Mouse (Mus musculus): ENCODE data around the gene B430305J03Rik. TPM values are rescaled to one million over a fixed set of nuclear protein-coding genes. Genes with fewer than 3 reads are reported as not detected.

B430305J03Rik gene
- total RNA-seq, 2 experiments from 2014 or later, result 2.6 to 3.1 TPM

DNA sequence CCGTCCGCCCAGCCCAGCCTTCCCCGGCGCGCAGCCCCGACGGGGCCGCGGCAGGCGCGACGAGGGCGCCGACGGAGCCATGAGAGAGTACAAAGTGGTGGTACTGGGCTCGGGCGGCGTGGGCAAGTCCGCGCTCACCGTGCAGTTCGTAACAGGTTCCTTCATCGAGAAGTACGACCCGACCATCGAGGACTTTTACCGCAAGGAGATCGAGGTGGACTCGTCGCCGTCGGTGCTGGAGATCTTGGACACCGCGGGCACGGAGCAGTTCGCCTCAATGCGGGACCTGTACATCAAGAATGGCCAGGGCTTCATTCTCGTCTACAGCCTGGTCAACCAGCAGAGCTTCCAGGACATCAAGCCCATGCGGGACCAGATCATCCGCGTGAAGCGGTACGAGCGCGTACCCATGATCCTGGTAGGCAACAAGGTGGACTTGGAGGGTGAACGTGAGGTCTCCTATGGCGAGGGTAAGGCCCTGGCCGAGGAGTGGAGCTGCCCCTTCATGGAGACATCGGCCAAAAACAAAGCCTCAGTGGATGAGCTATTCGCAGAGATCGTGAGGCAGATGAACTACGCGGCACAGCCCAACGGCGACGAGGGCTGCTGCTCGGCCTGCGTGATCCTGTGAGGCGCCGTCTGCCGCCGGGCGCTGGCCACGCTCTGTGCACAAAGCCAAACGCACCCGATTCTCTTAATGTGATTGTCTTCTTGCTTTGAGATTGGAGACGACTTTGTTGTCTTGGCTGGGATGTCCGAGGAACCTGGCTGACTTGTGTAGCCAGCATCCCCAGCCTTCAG lies 573 bp downstream of the B430305J03Rik start:
- TF ChIP-seq CTCF (IDR thresholded peaks at IDR 0.05), result no peak
- intact Hi-C loops (cut with DNase I), result loop anchor here (5.0 kb wide), 5 partner anchors 98 to 827 kb away; no protein-coding TSS in a partner anchor
- peak; percentile 49 to 56 for DNase-seq (ENCODE audit: extremely low spot score in 1 of 2, low spot score in 2 of 2)
- H3K4me3 ChIP-seq, result peak overlapping the region; percentile 98
- H3K27ac ChIP-seq, result peak overlapping the region; percentile 95

DNA sequence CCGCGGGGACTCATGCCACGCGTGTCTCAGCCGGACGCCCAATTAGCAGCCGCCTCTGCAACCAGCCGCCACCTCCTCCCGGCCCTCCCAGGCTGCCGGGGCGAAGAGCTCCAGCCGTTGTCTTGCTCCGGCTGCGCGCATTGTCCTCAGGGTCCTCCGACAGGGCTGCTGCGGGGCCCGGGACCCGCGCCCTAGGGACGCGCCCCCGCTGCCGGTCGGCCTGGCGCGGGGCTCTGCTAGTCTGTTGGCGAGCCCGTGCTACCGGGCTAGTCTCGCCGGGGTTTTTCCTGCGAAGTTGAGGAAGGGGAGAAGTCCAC lies 1.1 kb downstream of the B430305J03Rik start:
- H3K27ac ChIP-seq, result peak overlapping the region; percentile 95
- peak overlapping the region; percentile 98 for H3K4me3 ChIP-seq
- no peak for TF ChIP-seq CTCF (IDR thresholded peaks at IDR 0.05)
- no peak for DNase-seq (ENCODE audit: extremely low spot score in 1 of 2, low spot score in 2 of 2)
- intact Hi-C loops (cut with DNase I), result loop anchor here (5.0 kb wide), 3 partner anchors 97 to 828 kb away; no protein-coding TSS in a partner anchor

DNA sequence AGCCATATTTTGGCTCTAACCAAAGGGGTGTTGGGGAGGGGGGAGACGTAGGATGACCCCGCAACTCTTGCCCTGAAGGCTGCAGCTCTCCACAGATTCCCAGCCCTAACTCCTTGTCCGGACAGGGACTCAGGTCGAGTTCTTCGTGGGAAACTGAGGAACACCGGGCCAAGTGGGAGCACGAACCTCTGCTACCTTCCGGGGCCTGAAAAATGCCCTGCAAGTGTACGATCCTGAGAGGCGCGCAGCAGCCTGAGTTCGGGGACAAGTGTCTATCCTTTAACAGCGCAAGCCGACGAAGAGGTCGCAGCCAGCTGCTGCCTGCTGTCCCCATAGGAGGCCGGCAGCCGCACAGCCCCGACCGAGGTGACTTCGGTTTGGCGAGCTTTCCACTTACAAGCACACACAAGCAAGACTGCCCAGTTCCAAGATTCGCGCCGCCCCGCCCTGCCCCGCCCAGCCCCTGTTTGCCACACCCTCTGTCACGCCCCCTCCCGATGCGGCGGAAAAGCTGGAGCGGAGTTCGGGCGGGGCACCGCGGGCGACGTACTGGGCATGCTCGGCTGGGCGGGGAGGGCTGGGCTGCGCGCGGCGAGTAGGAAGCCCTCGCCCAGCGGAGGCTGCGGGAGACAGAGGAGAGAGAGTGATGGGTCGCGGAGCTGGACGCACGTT lies 1.6 kb downstream of the B430305J03Rik start:
- intact Hi-C loops (cut with DNase I), result loop anchor here (5.0 kb wide), 3 partner anchors 97 to 828 kb away; no protein-coding TSS in a partner anchor
- Histone ChIP-seq H3K4me3 (peak overlapping the region; percentile 98), H3K27ac (peak overlapping the region; percentile 95)
- no peak for TF ChIP-seq CTCF (IDR thresholded peaks at IDR 0.05)
- DNase-seq (ENCODE audit: extremely low spot score in 1 of 2, low spot score in 2 of 2), result peak; percentile 96

DNA sequence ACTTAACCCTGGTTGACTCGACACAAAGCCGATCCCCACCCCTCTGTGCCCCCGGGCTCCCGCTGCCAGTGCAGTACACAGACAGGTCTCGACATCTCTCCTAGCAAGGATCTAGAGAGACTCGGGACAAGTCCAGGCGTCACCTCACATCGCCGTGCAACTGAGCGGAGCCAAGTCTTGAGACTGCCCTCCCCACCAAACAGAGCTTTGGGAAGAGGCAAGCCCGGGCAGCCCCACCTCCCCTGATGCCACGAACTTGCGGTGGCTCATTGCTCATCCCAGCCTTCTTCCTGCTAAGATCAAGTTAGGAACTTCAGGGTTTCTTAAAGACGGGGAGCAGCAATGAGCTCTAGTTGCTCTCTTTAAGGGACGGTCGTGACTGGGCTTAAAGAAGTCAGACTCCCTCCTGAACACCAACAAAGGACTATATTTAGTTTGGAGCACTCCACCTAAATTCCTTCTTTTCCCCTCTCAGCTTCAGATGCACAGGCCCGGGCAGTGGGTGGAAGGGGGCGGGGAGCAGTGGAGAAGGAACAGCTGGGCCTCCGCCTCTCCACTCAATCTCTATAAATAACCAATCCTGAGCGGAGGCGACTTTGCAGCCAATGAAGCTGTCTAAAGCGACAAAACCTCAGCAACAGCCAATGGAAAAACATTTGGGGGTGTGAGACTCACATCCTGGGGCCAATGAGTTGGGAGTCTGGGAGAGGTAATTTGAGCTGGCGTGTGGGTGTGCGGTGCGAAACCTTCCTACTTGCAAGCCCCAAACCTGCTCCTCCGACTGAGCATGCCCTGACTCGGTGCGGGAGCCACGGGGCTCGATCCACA lies 2.4 kb downstream of the B430305J03Rik start:
- Histone ChIP-seq H3K27ac (peak overlapping the region; percentile 86), H3K4me3 (peak overlapping the region; percentile 98)
- DNase-seq (ENCODE audit: extremely low spot score in 1 of 2, low spot score in 2 of 2), result peak; percentile 91
- TF ChIP-seq CTCF (IDR thresholded peaks at IDR 0.05), result no peak
- intact Hi-C loops (cut with DNase I), result loop anchor here (5.0 kb wide), 3 partner anchors 96 to 829 kb away; no protein-coding TSS in a partner anchor

DNA sequence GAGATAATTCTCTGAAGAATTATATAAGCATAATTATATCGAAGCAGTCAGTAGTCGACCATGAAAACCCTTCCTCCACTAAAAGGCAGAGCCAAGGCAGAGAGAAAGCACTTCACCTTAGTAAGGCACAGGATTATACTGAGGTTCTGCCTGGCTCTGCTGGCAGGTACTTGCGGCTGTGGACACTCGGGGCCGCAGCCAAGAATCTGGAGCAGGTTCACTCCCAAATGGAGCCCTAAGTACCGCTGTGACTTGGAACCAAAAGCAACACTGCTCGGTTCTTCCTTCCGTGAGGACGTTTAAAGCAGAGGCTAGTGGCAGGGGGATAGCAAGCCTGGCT lies 3.0 kb downstream of the B430305J03Rik start:
- Histone ChIP-seq H3K27ac (peak overlapping the region; percentile 86), H3K4me3 (peak overlapping the region; percentile 98)
- intact Hi-C loops (cut with DNase I), result loop anchor here (5.0 kb wide), 3 partner anchors 95 to 830 kb away; no protein-coding TSS in a partner anchor
- TF ChIP-seq CTCF (IDR thresholded peaks at IDR 0.05), result no peak
- DNase-seq (ENCODE audit: extremely low spot score in 1 of 2, low spot score in 2 of 2), result peak in 1 of 2 experiments; percentile 55

DNA sequence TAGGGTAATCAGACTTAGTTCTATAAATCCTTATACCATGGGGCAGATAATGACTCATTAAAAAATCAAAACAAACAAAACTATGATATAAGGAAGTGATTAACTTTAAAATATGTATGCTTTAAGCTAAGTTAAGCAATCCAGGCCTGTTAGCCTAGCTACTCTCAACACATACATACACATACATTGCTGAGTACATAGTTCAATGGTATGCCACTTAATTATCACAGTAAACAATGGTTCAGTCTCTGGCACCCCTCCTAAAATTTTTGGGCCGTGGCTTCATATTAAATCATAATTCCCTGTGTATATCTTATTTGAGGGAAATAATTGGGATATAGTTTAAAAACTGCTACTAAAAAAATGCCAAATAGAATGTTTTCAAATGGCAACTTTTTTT lies 4.4 kb downstream of the B430305J03Rik start, which contains the start of gene Rap2b:
Gene Rap2b (plus strand): TSS at position 301 of the 400 bp plus-strand sequence.
- no peak for DNase-seq (ENCODE audit: extremely low spot score in 1 of 2, low spot score in 2 of 2)
- intact Hi-C loops (cut with DNase I), result loop anchor here (5.0 kb wide), 3 partner anchors 94 to 831 kb away; no protein-coding TSS in a partner anchor
- no peak for TF ChIP-seq CTCF (IDR thresholded peaks at IDR 0.05)
- H3K27ac ChIP-seq, result peak within 1 kb of the TSS; percentile 86; the same call in 1 of the 2 replicates
- H3K4me3 ChIP-seq, result no peak within 1 kb of the TSS

DNA sequence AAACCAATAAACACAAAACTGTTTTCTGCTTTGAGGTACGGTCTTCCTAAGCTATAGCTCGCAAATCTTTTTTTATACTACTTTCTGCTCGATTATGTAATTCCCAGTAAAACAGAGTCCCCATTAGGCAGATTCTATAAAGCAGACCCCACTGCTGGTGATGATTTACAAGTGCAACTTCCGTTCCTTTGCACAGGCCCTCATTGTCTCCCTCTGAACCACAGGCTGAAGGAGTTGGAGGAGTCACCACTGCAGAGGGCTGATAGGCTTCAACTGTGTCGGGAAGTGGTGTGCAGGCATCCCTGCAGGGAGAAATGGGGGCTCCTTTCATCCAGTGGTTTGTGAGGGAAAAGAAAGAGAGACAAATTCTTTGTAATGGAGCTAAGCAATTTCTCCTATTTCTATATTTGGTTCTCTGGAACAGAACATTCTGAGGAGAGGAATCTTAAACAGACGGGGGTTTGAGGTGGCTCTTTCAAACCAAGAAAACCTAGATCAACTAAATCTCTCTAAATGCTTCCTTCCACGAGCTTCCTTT lies 6.9 kb downstream of the B430305J03Rik start:
- TF ChIP-seq CTCF (IDR thresholded peaks at IDR 0.05), result no peak
- Histone ChIP-seq H3K4me3 (no peak overlapping the region), H3K27ac (peak overlapping the region; percentile 64)
- intact Hi-C loops (cut with DNase I), result no loop called here
- peak in 1 of 2 experiments; percentile 35 for DNase-seq (ENCODE audit: extremely low spot score in 1 of 2, low spot score in 2 of 2)

DNA sequence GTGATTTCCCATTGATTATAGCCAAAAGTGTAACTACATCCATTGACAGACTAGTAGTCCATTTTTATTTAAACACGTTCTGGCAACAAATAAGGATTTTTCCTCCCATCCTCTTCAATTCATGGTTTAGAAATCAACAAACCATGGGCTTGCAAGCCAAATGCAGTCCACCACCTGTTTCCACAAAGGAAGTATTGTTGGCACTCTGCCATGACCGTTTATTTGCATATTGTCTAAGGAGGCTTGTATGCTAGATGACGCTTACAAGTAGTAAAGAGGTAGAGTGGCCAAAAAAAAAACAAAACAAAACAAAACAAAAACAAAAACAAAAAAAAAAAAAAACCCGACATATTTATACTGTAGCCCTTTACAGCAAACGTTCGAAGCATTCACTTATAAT lies 7.6 kb downstream of the B430305J03Rik start:
- Histone ChIP-seq H3K4me3 (no peak overlapping the region), H3K27ac (no peak overlapping the region)
- no peak for DNase-seq (ENCODE audit: extremely low spot score in 1 of 2, low spot score in 2 of 2)
- TF ChIP-seq CTCF (IDR thresholded peaks at IDR 0.05), result no peak
- intact Hi-C loops (cut with DNase I), result no loop called here

DNA sequence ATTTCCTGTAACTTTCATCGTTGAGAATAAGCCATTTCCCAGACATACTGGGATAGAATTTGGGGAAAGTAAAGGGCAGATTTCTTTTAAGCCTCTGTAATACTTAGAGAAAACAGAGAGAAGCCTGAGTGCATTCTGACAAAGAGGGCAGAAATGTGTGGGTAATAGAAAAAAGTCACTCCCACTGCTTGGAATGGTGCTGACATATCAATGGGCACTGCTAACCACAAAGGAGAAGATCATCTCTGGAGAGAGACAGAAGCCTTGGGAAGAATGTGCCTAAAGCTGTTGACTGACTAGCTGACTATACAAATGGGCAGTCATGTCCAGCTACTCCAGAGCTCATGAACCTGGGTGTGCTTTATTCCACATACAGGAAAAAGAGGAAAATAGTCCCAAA lies 10.3 kb downstream of the B430305J03Rik start:
- intact Hi-C loops (cut with DNase I), result no loop called here
- no peak overlapping the region for H3K27ac ChIP-seq
- no peak overlapping the region for H3K4me3 ChIP-seq
- no peak for TF ChIP-seq CTCF (IDR thresholded peaks at IDR 0.05)
- DNase-seq (ENCODE audit: extremely low spot score in 1 of 2, low spot score in 2 of 2), result no peak

DNA sequence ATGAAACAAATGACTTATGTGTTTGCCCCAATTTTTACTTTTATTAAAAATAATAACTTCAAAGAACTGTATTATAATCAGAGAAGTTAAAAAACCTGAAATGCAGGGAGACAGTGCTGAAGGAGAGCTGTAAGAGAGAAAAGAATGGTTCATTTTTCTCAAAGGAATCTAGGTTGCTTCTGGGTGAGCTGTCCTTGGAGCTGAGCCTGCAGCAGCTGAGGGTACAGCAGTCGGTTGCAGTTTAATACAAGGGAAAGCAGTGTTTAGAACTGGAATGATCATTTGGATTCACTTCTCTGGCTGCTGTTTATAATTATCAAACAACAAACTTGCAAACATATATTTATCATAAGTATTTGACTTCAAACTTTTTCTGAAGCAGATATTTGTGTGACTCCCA lies 16.3 kb downstream of the B430305J03Rik start:
- H3K4me3 ChIP-seq, result no peak overlapping the region
- intact Hi-C loops (cut with DNase I), result no loop called here
- H3K27ac ChIP-seq, result no peak overlapping the region
- no peak for TF ChIP-seq CTCF (IDR thresholded peaks at IDR 0.05)
- DNase-seq (ENCODE audit: extremely low spot score in 1 of 2, low spot score in 2 of 2), result no peak

DNA sequence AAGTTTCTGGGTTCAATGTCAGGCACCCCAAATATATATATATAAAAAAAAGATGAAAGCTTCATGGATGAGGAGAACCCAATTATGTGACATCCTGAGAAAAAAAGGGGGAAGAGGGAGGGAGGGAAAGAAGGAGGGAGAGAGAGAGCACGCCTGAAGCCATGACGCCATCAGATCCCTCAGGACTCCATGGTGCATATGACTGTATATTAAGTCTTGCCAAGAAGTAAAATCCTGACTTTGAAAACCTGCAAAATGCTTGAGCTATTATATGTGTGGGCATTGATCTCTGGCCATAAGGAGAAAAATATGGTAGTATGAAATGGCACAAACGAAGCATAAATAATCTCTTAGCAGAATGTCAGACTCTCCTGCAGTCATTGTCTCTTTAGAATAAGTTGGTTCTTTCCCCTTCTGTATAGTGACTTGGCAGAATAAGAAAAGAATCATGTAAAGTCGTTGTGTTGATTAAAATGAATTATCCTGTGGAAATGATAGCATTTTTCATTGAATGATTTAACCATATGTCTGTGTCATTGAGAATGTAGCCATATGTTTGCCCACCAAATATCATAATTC lies 17.6 kb downstream of the B430305J03Rik start:
- Histone ChIP-seq H3K27ac (no peak overlapping the region), H3K4me3 (no peak overlapping the region)
- DNase-seq (ENCODE audit: extremely low spot score in 1 of 2, low spot score in 2 of 2), result no peak
- intact Hi-C loops (cut with DNase I), result no loop called here
- no peak for TF ChIP-seq CTCF (IDR thresholded peaks at IDR 0.05)
